Mouse (Mus musculus) embryonic fibroblast, embryonic 13.5 days (primary cell): ENCODE measurements around the gene Prr5.

ENCODE experiments used
- CTCF ChIP-seq: IDR thresholded peaks from 2 replicates; pipeline ENCODE4 v1.5.1; 2011; ENCODE audit warnings: mild to moderate bottlenecking, control low read depth, low read length, moderate library complexity, borderline replicate concordance; ENCODE audit not compliant: insufficient read depth
- POLR2A ChIP-seq: IDR thresholded peaks from 2 replicates; pipeline ENCODE4 v1.6.1; 2011; ENCODE audit warnings: low read depth, mild to moderate bottlenecking, control low read depth, low read length, moderate library complexity

DNA sequence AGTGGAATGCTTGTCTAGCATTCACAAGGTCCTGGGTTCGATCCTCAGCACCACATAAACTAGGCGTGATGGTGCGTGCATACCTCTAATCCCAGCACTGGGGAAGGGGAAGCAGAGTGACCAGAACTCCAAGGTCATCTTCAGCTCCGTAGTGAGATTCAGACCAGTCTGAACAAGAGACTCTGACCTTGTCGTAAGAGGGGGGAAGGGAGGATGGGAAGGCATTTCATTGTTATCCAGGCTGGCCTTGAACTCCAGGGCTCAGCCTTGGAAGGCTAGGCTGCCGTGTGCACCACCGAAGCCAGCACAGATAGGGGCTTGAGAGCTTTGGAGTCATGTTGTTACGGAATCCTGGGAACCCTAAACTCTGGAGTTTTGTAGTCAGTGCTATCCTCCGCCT lies 3.8 kb upstream of the Prr5 start:
- TF ChIP-seq CTCF (no peak), POLR2A (no peak)
